Mouse (Mus musculus): ENCODE measurements at regions not wholly inside any gene's neighbourhood (a gene's known extent, or its start where the extent isn't known, plus 50 kb on each side); places are given as distances from the start of the nearest gene placed in this dataset.

DNA sequence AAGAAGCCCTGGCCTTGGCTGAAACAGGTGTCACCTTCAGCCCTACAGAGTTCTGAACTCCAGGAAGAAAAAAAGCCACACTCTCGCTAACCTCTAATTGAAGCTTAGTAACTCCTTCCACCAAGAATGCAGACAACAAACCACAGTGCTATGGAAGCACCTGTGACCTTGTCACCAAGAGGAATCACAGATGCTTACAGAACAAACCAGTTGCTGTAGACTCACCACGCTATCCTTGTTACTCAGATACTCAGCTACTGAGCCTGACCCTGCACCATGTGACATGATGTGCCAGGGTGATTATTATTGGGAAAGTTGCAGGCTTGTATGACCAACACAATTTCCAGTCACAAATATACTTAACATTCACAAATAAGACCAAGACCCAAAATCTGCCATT is 104.6 kb downstream of the Sp3 start:
- DNase-seq (ENCODE audit: low read depth in 1 of 2, low spot score in 2 of 2), result no peak

DNA sequence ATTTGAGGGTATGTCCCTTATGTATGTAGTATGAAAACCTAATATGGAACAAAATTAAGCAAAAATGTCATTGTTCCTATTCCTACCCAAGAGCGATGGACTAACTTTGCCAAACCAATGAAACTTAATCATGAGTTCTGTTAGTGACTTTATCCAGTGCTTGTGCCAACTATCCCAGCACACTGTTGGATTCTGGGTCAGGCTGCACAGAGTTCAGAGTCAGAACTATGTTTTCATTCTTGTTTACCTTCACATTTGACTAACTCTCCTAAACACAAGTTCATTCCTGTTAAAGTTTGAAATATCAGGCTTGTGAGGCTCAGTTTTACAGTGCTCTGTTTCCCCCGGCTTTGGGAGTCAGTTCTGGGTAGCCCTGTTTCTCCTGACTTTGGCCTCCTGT is 100.2 kb downstream of the Sp3 start:
- DNase-seq (ENCODE audit: low read depth in 1 of 2, low spot score in 2 of 2), result no peak

DNA sequence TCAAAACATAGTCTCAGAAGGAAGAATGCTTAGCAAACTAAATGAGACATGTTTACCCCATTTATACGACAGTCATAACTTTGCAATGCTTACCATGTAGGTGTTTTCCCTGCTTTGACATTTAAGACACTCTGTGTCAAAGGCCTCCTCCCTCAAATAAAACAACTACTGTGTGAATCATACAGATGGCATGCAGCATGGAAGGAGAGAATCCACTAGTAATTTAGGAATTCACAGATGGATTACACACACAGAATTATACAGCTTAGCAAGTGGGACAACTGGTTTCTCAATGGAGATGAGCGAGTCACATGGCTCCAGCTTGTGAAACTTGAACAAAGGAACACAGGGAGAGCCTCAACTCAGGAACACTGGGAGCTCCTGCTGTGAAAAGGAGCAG is 98.7 kb downstream of the Sp3 start:
- DNase-seq (ENCODE audit: low read depth in 1 of 2, low spot score in 2 of 2), result no peak

DNA sequence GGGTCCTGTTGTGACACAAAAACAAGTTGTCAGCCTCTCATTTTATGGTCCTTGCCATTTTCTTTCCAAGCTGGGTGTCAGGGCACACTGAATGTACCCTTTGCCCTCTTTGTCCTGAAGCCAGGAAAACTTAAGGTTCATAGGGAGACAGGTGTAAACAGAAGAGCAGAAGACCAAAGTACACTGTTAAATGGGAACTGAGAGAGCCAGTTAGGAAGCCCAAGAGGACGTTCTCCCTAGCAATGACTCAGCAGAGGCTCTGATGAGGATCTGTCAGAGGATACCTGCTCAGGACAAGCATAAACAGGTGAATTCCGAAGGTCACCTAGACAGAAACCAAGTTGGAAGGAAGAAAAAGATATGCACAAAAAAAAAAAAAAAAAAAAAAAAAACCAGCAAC is 94.0 kb downstream of the Sp3 start:
- DNase-seq (ENCODE audit: low read depth in 1 of 2, low spot score in 2 of 2), result no peak

Data from monocyte, adult 2 months (primary cell).